Mouse (Mus musculus) forebrain, embryonic 13.5 days (tissue): ENCODE results near the gene Arhgap9. TPM values are rescaled to one million over a fixed set of nuclear protein-coding genes. Genes with fewer than 3 reads are reported as not detected.

Experiments used
- ATAC-seq: fragments of 200-750 bp; cut with Nextera tagmentation; 2 replicates; pipeline ENCODE4 v1.8.0; 2017
- H3K27ac ChIP-seq: fragments of 300-500 bp; sonication (generic); 2 replicates; pipeline ENCODE4 v1.5.1; 2015; ENCODE audit warnings: inconsistent platforms, mild to moderate bottlenecking, moderate library complexity
- H3K27me3 ChIP-seq: fragments of 300-500 bp; sonication (generic); 2 replicates; pipeline ENCODE4 v1.6.1; 2015; ENCODE audit warnings: mild to moderate bottlenecking, inconsistent platforms
- H3K36me3 ChIP-seq: fragments of 300-500 bp; sonication (generic); 2 replicates; pipeline ENCODE4 v1.6.1; 2015; ENCODE audit warnings: mild to moderate bottlenecking, inconsistent platforms; ENCODE audit not compliant: poor library complexity, severe bottlenecking
- H3K4me1 ChIP-seq: fragments of 300-500 bp; sonication (generic); 2 replicates; pipeline ENCODE4 v1.6.1; 2015; ENCODE audit warnings: inconsistent platforms
- H3K4me2 ChIP-seq: fragments of 300-500 bp; sonication (generic); 2 replicates; pipeline ENCODE4 v1.6.1; 2015; ENCODE audit warnings: inconsistent platforms, mild to moderate bottlenecking, moderate library complexity
- H3K4me3 ChIP-seq: fragments of 300-500 bp; sonication (generic); 2 replicates; pipeline ENCODE4 v1.5.1; 2015; ENCODE audit warnings: mild to moderate bottlenecking, inconsistent platforms
- H3K9ac ChIP-seq: fragments of 300-500 bp; sonication (generic); 2 replicates; pipeline ENCODE4 v1.6.1; 2015; ENCODE audit warnings: mild to moderate bottlenecking, inconsistent platforms
- H3K9me3 ChIP-seq: fragments of 300-500 bp; sonication (generic); replicated peaks from 2 replicates; pipeline ENCODE4 v1.6.1; 2016; ENCODE audit warnings: inconsistent platforms
- WGBS: fragments of 180-500 bp; shearing (Covaris S2); methylation state at CpG from one replicate; pipeline ENCODE4 v1.1.7; 2015; 5-methylcytosine and 5-hydroxymethylcytosine counted together
- polyA plus RNA-seq: library from polyadenylated mRNA; unstranded; fragments of >200 nt; fragmentation: Nextera tagmentation; extraction: Ambion mirVana; gene quantifications from 2 replicates; pipeline ENCODE4 v1.2.1, GENCODE M21; 2015

Gene Arhgap9
- polyA plus RNA-seq, 1 experiment from 2014 or later = 0.39 TPM

- no peaks in the 10 kb centered on the region for H3K9me3 ChIP-seq
- H3K36me3 ChIP-seq = no peaks in the 10 kb centered on the region
- H3K4me2 ChIP-seq = no peak overlapping the region
- 50% methylated on average over 18 of the region's 18 CpGs for WGBS
- no peak overlapping the region for H3K9ac ChIP-seq
- peaks cover 96% of the 10 kb centered on the region for H3K27me3 ChIP-seq
- H3K27ac ChIP-seq = no peak overlapping the region
- ATAC-seq = no peak
- no peak overlapping the region for H3K4me3 ChIP-seq
- peaks cover 12% of the 10 kb centered on the region for H3K4me1 ChIP-seq
These were observed 5.8 kb downstream of the Arhgap9 start for GRCm38 (mm10) chr10:127327461-127328145.

- no peak overlapping the region for H3K27ac ChIP-seq
- H3K4me2 ChIP-seq = no peak overlapping the region
- ATAC-seq = no peak
- H3K4me3 ChIP-seq = no peak overlapping the region
- H3K9ac ChIP-seq = no peak overlapping the region
- H3K27me3 ChIP-seq = peaks cover 70% of the 10 kb centered on the region
- no peaks in the 10 kb centered on the region for H3K9me3 ChIP-seq
- WGBS = 92% methylated on average over 7 of the region's 7 CpGs
- no peaks in the 10 kb centered on the region for H3K36me3 ChIP-seq
- peaks cover 12% of the 10 kb centered on the region for H3K4me1 ChIP-seq
These were observed 8.4 kb downstream of the Arhgap9 start for GRCm38 (mm10) chr10:127330212-127330611.

DNA sequence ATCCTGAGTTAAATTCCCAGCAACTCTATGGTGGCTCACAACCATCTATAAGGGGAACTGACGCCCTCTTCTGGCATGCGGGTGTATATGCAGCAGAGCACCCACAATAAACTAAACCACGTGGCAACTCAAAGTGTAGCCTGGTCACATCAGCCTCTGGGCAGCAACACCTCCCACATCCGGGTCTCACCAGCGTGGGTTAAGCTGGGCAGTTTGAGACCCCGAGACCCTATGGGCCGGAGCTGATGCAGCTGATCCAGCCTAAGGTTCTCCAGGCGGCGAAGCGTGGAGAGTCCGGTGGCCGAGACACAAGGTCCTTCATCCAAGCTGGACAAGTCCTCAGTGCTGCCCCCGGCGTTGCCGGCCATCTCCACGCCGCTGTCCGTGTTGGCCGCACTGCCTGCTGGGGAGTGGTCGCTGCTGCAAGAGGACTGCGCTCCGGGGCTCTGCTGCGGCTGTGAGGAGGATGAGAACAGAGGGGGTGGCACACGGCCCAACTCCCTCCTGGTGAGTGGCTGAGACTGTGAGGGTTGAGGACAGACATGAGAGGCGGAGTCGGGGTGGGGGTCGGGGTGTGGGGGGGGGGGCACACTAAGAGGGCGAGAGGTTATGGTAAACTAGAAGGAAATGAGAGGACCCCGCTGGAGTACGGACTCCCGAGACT lies 10.6 kb downstream of the Arhgap9 start:
- no peak overlapping the region for H3K27ac ChIP-seq
- peak overlapping the region; percentile 53 for H3K4me2 ChIP-seq
- peaks cover 54% of the 10 kb centered on the region for H3K27me3 ChIP-seq
- H3K9ac ChIP-seq = peak overlapping the region; percentile 26; the same call in 1 of the 2 replicates
- 24% methylated on average over 30 of the region's 31 CpGs for whole genome bisulfite sequencing
- H3K4me3 ChIP-seq = peak overlapping the region; percentile 22
- H3K4me1 ChIP-seq = no peaks in the 10 kb centered on the region
- ATAC-seq = no peak
- no peaks in the 10 kb centered on the region for H3K36me3 ChIP-seq
- H3K9me3 ChIP-seq = no peaks in the 10 kb centered on the region

DNA sequence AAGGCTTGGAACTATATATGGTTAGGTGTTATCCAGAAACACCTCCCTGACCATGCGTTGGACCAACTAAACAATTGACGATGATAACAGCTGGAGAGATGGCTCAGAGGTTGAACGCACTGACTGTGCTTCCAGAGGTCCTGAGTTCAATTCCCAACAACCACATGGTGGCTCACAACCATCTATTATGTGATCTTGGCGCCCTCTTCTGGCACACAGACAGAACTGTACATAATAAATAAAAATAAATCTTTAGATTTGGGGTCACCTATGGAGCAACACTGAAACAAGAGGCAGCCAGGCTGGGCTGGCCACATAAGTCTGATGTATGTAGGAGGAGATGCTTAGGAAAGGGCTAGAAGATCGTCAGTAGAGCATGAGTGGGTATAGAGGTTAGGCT lies 11.4 kb downstream of the Arhgap9 start:
- no peak overlapping the region for H3K9ac ChIP-seq
- ATAC-seq = no peak
- no peak overlapping the region for H3K4me2 ChIP-seq
- H3K27me3 ChIP-seq = peaks cover 48% of the 10 kb centered on the region
- H3K4me1 ChIP-seq = no peaks in the 10 kb centered on the region
- H3K27ac ChIP-seq = no peak overlapping the region
- 70% methylated on average over 5 of the region's 5 CpGs for WGBS
- no peaks in the 10 kb centered on the region for H3K9me3 ChIP-seq
- no peaks in the 10 kb centered on the region for H3K36me3 ChIP-seq
- no peak overlapping the region for H3K4me3 ChIP-seq

GRCm38 (mm10) chr10:127335271-127335670 lies 13.5 kb downstream of the Arhgap9 start:
- peaks cover 39% of the 10 kb centered on the region for H3K27me3 ChIP-seq
- H3K9ac ChIP-seq = no peak overlapping the region
- no peak for ATAC-seq
- no peak overlapping the region for H3K27ac ChIP-seq
- no peaks in the 10 kb centered on the region for H3K36me3 ChIP-seq
- H3K4me3 ChIP-seq = no peak overlapping the region
- no peak overlapping the region for H3K4me2 ChIP-seq
- peaks cover 14% of the 10 kb centered on the region for H3K4me1 ChIP-seq
- WGBS = 61% methylated on average over 1 of the region's 1 CpGs
- no peaks in the 10 kb centered on the region for H3K9me3 ChIP-seq

GRCm38 (mm10) chr10:127336952-127337351 lies 15.2 kb downstream of the Arhgap9 start:
- Histone ChIP-seq H3K4me3 (no peak overlapping the region), H3K27me3 (peaks cover 40% of the 10 kb centered on the region), H3K4me1 (peaks cover 31% of the 10 kb centered on the region), H3K9me3 (no peaks in the 10 kb centered on the region), H3K4me2 (no peak overlapping the region), H3K9ac (no peak overlapping the region), H3K36me3 (no peaks in the 10 kb centered on the region), H3K27ac (no peak overlapping the region)
- no peak for ATAC-seq
- WGBS = 77% methylated on average over 5 of the region's 5 CpGs

- Histone ChIP-seq H3K4me1 (peaks cover 37% of the 10 kb centered on the region), H3K4me2 (no peak overlapping the region), H3K9ac (no peak overlapping the region), H3K4me3 (no peak overlapping the region), H3K27ac (no peak overlapping the region), H3K9me3 (no peaks in the 10 kb centered on the region), H3K27me3 (peaks cover 40% of the 10 kb centered on the region), H3K36me3 (no peaks in the 10 kb centered on the region)
- WGBS = 78% methylated on average over 6 of the region's 6 CpGs
- ATAC-seq = no peak
These were observed 15.9 kb downstream of the Arhgap9 start for GRCm38 (mm10) chr10:127337536-127338099.

DNA sequence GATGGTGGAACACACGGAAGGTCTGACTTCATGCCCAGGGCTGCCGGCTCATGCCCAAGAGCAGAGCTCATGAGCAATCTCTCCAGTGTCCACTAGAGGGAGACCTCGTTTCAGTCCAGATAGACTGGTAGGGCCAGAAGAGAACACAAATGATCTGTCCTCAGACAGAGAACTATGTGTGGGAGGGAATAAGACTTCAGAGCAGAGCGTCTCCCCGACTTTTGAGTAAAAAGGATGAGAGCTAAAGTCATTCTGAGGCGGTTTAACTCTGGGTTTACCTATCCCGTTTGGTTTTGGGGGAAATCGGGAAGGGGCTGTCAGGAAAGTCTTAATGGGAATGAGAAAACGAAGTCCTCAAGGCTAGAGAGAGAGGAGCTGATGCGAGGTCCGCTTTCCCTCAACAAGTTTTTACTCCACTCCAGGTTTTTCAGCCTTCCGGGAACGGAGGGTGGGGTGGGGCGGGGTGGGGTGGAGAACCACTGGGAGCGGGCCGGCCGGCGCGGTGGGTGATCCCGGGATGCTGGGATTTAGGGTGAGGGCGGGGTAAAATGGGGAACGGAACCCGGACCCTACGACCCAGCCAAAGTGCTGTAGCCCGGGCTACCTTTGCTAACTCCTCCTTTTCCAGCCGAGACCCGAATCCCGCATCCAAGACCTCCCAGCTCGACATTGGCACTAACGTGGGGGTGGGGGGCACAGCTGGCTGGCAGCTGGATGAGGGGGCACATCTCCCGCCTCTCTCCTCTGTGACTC lies 17.3 kb downstream of the Arhgap9 start:
- H3K9ac ChIP-seq = peak overlapping the region; percentile 54; the same call in 1 of the 2 replicates
- peak; percentile 70 for ATAC-seq
- WGBS = 0% methylated on average over 30 of the region's 31 CpGs
- H3K4me1 ChIP-seq = peaks cover 37% of the 10 kb centered on the region
- peak overlapping the region; percentile 40 for H3K4me3 ChIP-seq
- H3K36me3 ChIP-seq = no peaks in the 10 kb centered on the region
- no peaks in the 10 kb centered on the region for H3K9me3 ChIP-seq
- H3K27me3 ChIP-seq = peaks cover 40% of the 10 kb centered on the region
- H3K27ac ChIP-seq = no peak overlapping the region
- peak overlapping the region; percentile 73 for H3K4me2 ChIP-seq

- H3K27me3 ChIP-seq = peaks cover 40% of the 10 kb centered on the region
- H3K9me3 ChIP-seq = 0 out of 2 replicates have a peak, but pooled peaks cover 2% of the 10 kb centered on the region
- H3K4me2 ChIP-seq = peak overlapping the region; percentile 73
- H3K36me3 ChIP-seq = no peaks in the 10 kb centered on the region
- peak overlapping the region; percentile 40 for H3K4me3 ChIP-seq
- peak overlapping the region; percentile 54; the same call in 1 of the 2 replicates for H3K9ac ChIP-seq
- ATAC-seq = peak; percentile 36
- H3K27ac ChIP-seq = no peak overlapping the region
- under 1% methylated on average over 42 of the region's 42 CpGs for WGBS
- peaks cover 37% of the 10 kb centered on the region for H3K4me1 ChIP-seq
These were observed 18.2 kb downstream of the Arhgap9 start for GRCm38 (mm10) chr10:127339683-127340576.

GRCm38 (mm10) chr10:127340577-127341359 lies 19.0 kb downstream of the Arhgap9 start:
- no peaks in the 10 kb centered on the region for H3K36me3 ChIP-seq
- peak overlapping the region; percentile 73 for H3K4me2 ChIP-seq
- under 1% methylated on average over 27 of the region's 27 CpGs for WGBS
- H3K27ac ChIP-seq = no peak overlapping the region; the same call in 1 of the 2 replicates
- H3K27me3 ChIP-seq = peaks cover 40% of the 10 kb centered on the region
- H3K4me1 ChIP-seq = peaks cover 37% of the 10 kb centered on the region
- H3K9me3 ChIP-seq = 0 out of 2 replicates have a peak, but pooled peaks cover 6% of the 10 kb centered on the region
- no peak for ATAC-seq
- H3K9ac ChIP-seq = 0 out of 2 replicates have a peak overlapping the region, but pooled peaks have one; percentile 38
- peak overlapping the region; percentile 40 for H3K4me3 ChIP-seq
